In genomic region chr4:135085077-135085853, GRCm38 (mm10) we compare ENCODE assay signal across 17 mouse cellular contexts. TPM values are rescaled to one million over a fixed set of nuclear protein-coding genes. Genes with fewer than 3 reads are reported as not detected.
DNase-seq lines count a peak whose midpoint lies in the region; ATAC-seq and TF ChIP-seq lines count a peak whose summit lies in the region.
"Had no signal": no experiment of that assay in that cellular context is flagged by ENCODE, and none has a peak within 500 bp of the region (broad histone marks: within the 10 kb centered on the region; RNA-seq: fewer than 3 reads in every experiment).

No protein-coding gene starts in this region.

- no peaks in the 10 kb centered on the region for H3K36me3 ChIP-seq in intestine, postnatal 0 days (ENCODE audit: control insufficient read depth, insufficient read depth)
- H3K36me3 ChIP-seq in intestine, embryonic 16.5 days (ENCODE audit: control insufficient read depth, insufficient read depth, low read length): no peaks in the 10 kb centered on the region
- H3K36me3 ChIP-seq in testis, adult 2 months (ENCODE audit: control insufficient read depth, insufficient read depth, low read length): no peaks in the 10 kb centered on the region
- H3K36me3 ChIP-seq in splenic B cell, adult 2 months (ENCODE audit: control insufficient read depth, insufficient read depth, low read length, poor library complexity, severe bottlenecking): no peaks in the 10 kb centered on the region
- H3K36me3 ChIP-seq: embryonic facial prominence, embryonic 10.5 days; forebrain, embryonic 10.5 days; limb, embryonic 15.5 days had no signal

- peak; percentile 44 for TF ChIP-seq CTCF in intestine, postnatal 0 days (IDR thresholded peaks at IDR 0.05; ENCODE audit: low read depth)
- peak; percentile 34; the same call in 1 of the 2 replicates for TF ChIP-seq CTCF in testis, adult 2 months (IDR thresholded peaks at IDR 0.05; ENCODE audit: control insufficient read depth, insufficient read depth, insufficient replicate concordance, low read depth, low read length)
- TF ChIP-seq CTCF in bone marrow macrophage, adult 2 months (IDR thresholded peaks at IDR 0.05; ENCODE audit: low read depth, low read length): peak; percentile 65

- no peak overlapping the region for H3K4me3 ChIP-seq in intestine, postnatal 0 days (ENCODE audit: low read depth, low read length)
- no peak overlapping the region for H3K4me3 ChIP-seq in intestine, embryonic 16.5 days (ENCODE audit: low read length)
- no peak overlapping the region for H3K4me3 ChIP-seq in testis, adult 2 months (ENCODE audit: control insufficient read depth, low read depth, low read length)
- no peak overlapping the region for H3K4me3 ChIP-seq in bone marrow macrophage, adult 2 months (ENCODE audit: insufficient read depth, low read length)
- H3K4me3 ChIP-seq: embryonic facial prominence, embryonic 10.5 days; forebrain, embryonic 10.5 days; limb, embryonic 15.5 days had no signal

- H3K4me1 ChIP-seq in intestine, postnatal 0 days (replicated peaks; ENCODE audit: control insufficient read depth, insufficient read depth, low read length): no peaks in the 10 kb centered on the region
- H3K4me1 ChIP-seq in intestine, embryonic 16.5 days (ENCODE audit: control insufficient read depth, insufficient read depth, low read length): no peaks in the 10 kb centered on the region
- no peaks in the 10 kb centered on the region for H3K4me1 ChIP-seq in testis, adult 2 months (ENCODE audit: control insufficient read depth, insufficient read depth, low read length)
- peaks cover 2% of the 10 kb centered on the region; the same call in 1 of the 2 replicates for H3K4me1 ChIP-seq in bone marrow macrophage, adult 2 months (ENCODE audit: control insufficient read depth, insufficient read depth, low read length)

- H3K9ac ChIP-seq in intestine, postnatal 0 days (ENCODE audit: low read depth, low read length): no peak overlapping the region
- H3K9ac ChIP-seq in intestine, embryonic 16.5 days (ENCODE audit: low read depth, low read length): no peak overlapping the region
- H3K9ac ChIP-seq: limb, embryonic 15.5 days had no signal

- no peaks in the 10 kb centered on the region for H3K9me3 ChIP-seq in intestine, postnatal 0 days (ENCODE audit: control insufficient read depth)
- no peaks in the 10 kb centered on the region for H3K9me3 ChIP-seq in intestine, embryonic 16.5 days (ENCODE audit: control insufficient read depth, low read length)
- H3K9me3 ChIP-seq: embryonic facial prominence, embryonic 10.5 days; forebrain, embryonic 10.5 days; limb, embryonic 15.5 days had no signal

- no peak overlapping the region for H3K27ac ChIP-seq in intestine, postnatal 0 days (ENCODE audit: low read depth, low read length)
- no peak overlapping the region for H3K27ac ChIP-seq in intestine, embryonic 16.5 days (ENCODE audit: low read length)
- no peak overlapping the region for H3K27ac ChIP-seq in testis, adult 2 months (ENCODE audit: control insufficient read depth, insufficient read depth, low read depth, low read length)
- no peak overlapping the region for H3K27ac ChIP-seq in bone marrow macrophage, adult 2 months (ENCODE audit: insufficient read depth, low read depth, low read length)
- H3K27ac ChIP-seq: limb, embryonic 15.5 days had no signal

- H3K27me3 ChIP-seq in intestine, postnatal 0 days (replicated peaks; ENCODE audit: control insufficient read depth, insufficient read depth, low read length): no peaks in the 10 kb centered on the region
- H3K27me3 ChIP-seq in intestine, embryonic 16.5 days (replicated peaks; ENCODE audit: control insufficient read depth, insufficient read depth, low read length): no peaks in the 10 kb centered on the region
- no peaks in the 10 kb centered on the region for H3K27me3 ChIP-seq in testis, adult 2 months (ENCODE audit: control insufficient read depth, insufficient read depth, low read length)
- H3K27me3 ChIP-seq in splenic B cell, adult 2 months (ENCODE audit: control insufficient read depth, insufficient read depth, low read length, poor library complexity, severe bottlenecking): no peaks in the 10 kb centered on the region

- 73% methylated on average over 13 of the region's 13 CpGs for WGBS in intestine, postnatal 0 days
- 68% methylated on average over 13 of the region's 13 CpGs for WGBS in intestine, embryonic 16.5 days

- DNase-seq in testis, postnatal 14 days (ENCODE audit: low spot score): no peak
- DNase-seq in splenic B cell, adult 2 months (ENCODE audit: low read depth, low spot score): peak; percentile 40
- DNase-seq in kidney, postnatal 25 days: no peak
- DNase-seq in testis, postnatal 10 days (ENCODE audit: low spot score): no peak
- DNase-seq: adrenal gland, adult 8-10 months; cerebellum, adult 18-20 months; gastrocnemius, postnatal 14 days; kidney, adult 8-10 months had no signal

- H3K4me2 ChIP-seq in intestine, postnatal 0 days (replicated peaks; ENCODE audit: low read depth): no peak overlapping the region
- H3K4me2 ChIP-seq in intestine, embryonic 16.5 days (ENCODE audit: low read depth, low read length): no peak overlapping the region
- H3K4me2 ChIP-seq: limb, embryonic 15.5 days; midbrain, embryonic 11.5 days had no signal

- ATAC-seq in intestine, postnatal 0 days: no peak
- no peak for ATAC-seq in intestine, embryonic 16.5 days

- TF ChIP-seq POLR2A in testis, adult 2 months (IDR thresholded peaks at IDR 0.05; ENCODE audit: control insufficient read depth, low read depth, low read length): no peak
- no peak for TF ChIP-seq POLR2A in bone marrow macrophage, adult 2 months (IDR thresholded peaks at IDR 0.05; ENCODE audit: borderline replicate concordance, low read depth, low read length)

RNA-seq across cellular contexts. Expression of gene Runx3, which starts 35.2 kb away (rescaled TPM):
- 0.17 and 0.21 TPM in 2 replicates for polyA plus RNA-seq in intestine, postnatal 0 days (2015; fragmentation: Nextera tagmentation; extraction: Ambion mirVana)
- 0.31 and 0.33 TPM in 2 replicates for polyA plus RNA-seq in intestine, embryonic 16.5 days (2015; fragmentation: Nextera tagmentation; extraction: Ambion mirVana)
- polyA plus RNA-seq in testis, adult 2 months (2012; rRNA removed): 8.8 and 9.1 TPM in 2 replicates
- 1.6 and 1.9 TPM in 2 replicates for polyA plus RNA-seq in bone marrow macrophage, adult 2 months (2012; ENCODE audit: insufficient read depth, insufficient read length, missing spikeins)
- polyA plus RNA-seq: midbrain, embryonic 11.5 days; neural tube, embryonic 14.5 days had no signal
